Mouse (Mus musculus) heart, embryonic 13.5 days (tissue): ENCODE data around the gene Psma6. TPM values are rescaled to one million over a fixed set of nuclear protein-coding genes. Genes with fewer than 3 reads are reported as not detected.

Experiments
- ATAC-seq: fragments of 200-750 bp; cut with Nextera tagmentation; 2 replicates; pipeline ENCODE4 v1.8.0; 2017; ENCODE audit warnings: moderate TSS enrichment; ENCODE audit not compliant: insufficient number of reproducible peaks, low FRiP score, low TSS enrichment; ENCODE audit errors: extremely low read depth
- H3K27ac ChIP-seq: fragments of 300-500 bp; sonication (generic); replicated peaks from 2 replicates; pipeline ENCODE4 v1.5.1; 2015; ENCODE audit warnings: moderate library complexity, mild to moderate bottlenecking, inconsistent platforms
- H3K27me3 ChIP-seq: fragments of 300-500 bp; sonication (generic); replicated peaks from 2 replicates; pipeline ENCODE4 v1.6.1; 2015; ENCODE audit warnings: mild to moderate bottlenecking, inconsistent platforms
- H3K36me3 ChIP-seq: fragments of 300-500 bp; sonication (generic); 2 replicates; pipeline ENCODE4 v1.6.1; 2015; ENCODE audit warnings: mild to moderate bottlenecking, inconsistent platforms
- H3K4me1 ChIP-seq: fragments of 300-500 bp; sonication (generic); 2 replicates; pipeline ENCODE4 v1.6.1; 2015; ENCODE audit warnings: inconsistent platforms
- H3K4me2 ChIP-seq: fragments of 300-500 bp; sonication (generic); 2 replicates; pipeline ENCODE4 v1.6.1; 2015; ENCODE audit warnings: inconsistent platforms, mild to moderate bottlenecking, moderate library complexity
- H3K4me3 ChIP-seq: fragments of 300-500 bp; sonication (generic); 2 replicates; pipeline ENCODE4 v1.5.1; 2015; ENCODE audit warnings: moderate library complexity, mild to moderate bottlenecking, inconsistent platforms
- H3K9ac ChIP-seq: fragments of 300-500 bp; sonication (generic); 2 replicates; pipeline ENCODE4 v1.6.1; 2015; ENCODE audit warnings: inconsistent platforms, mild to moderate bottlenecking, moderate library complexity
- H3K9me3 ChIP-seq: fragments of 300-500 bp; sonication (generic); 2 replicates; pipeline ENCODE4 v1.6.1; 2016; ENCODE audit warnings: inconsistent platforms
- WGBS: fragments of 180-500 bp; shearing (Covaris S2); methylation state at CpG from one replicate; pipeline ENCODE4 v1.1.7; 2015; ENCODE audit warnings: mixed read lengths; 5-methylcytosine and 5-hydroxymethylcytosine counted together
- polyA plus RNA-seq: library from polyadenylated mRNA; unstranded; fragments of >200 nt; fragmentation: Nextera tagmentation; extraction: Ambion mirVana; gene quantifications from 2 replicates; pipeline ENCODE4 v1.2.1, GENCODE M21; 2015

Gene Psma6
- polyA plus RNA-seq, 1 experiment from 2014 or later = 321 TPM

DNA sequence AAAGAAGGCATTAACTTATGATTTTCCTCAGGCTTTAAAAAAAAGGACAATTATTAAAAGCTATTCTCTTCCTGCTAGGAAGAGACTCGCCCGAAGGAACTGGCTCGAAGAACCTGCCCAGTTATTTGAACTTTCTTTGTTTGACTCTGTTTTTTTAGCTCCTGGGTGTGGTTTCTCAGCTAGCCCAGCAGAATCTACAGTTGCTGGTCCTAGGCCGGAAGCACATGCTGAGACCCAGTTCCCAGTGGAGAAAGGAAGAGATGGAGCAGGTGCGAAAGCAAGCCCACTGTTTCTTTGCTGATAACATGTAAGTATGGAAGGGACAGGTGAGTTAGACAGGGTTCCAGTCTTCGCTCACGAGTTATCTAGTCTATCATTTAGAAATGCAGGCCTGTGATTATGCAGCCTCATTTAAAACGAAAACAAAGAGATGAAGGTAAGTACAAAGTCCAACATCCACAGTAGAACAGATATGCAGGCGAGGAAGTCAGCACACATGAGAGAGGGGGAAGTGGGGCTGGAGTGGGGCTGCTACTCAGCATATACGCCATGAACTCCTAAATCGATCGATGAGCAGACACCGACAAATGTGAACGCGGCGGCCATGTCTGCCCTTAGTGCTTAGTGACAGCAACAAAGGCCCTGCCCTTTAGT is 6.9 kb upstream of the Psma6 start:
- Histone ChIP-seq H3K27ac (no peak overlapping the region), H3K4me3 (no peak overlapping the region), H3K27me3 (no peaks in the 10 kb centered on the region), H3K36me3 (peaks cover 10% of the 10 kb centered on the region), H3K9ac (no peak overlapping the region), H3K4me2 (no peak overlapping the region), H3K4me1 (no peaks in the 10 kb centered on the region), H3K9me3 (no peaks in the 10 kb centered on the region)
- 86% methylated on average over 16 of the region's 16 CpGs for WGBS
- no peak for ATAC-seq

DNA sequence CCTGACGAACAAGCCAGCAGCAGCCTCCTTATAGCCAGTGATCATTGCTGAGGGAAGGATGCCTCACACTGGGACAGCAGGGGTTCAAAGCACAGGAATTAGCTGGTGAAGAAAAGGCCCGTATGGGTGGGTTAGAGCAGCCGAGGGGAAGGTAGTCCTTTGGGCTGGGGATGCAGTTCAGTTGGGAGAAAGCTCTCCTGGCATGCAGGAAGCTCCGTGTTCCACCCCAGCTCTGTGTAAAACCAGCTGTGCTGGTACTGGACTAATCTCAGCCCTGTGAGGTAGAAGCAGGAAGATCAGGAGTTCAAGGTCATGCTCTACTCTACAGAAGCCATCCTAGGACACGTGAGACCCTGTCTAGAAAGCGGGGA is 6.4 kb upstream of the Psma6 start:
- Histone ChIP-seq H3K9me3 (no peaks in the 10 kb centered on the region), H3K27ac (no peak overlapping the region), H3K36me3 (peaks cover 12% of the 10 kb centered on the region), H3K27me3 (no peaks in the 10 kb centered on the region), H3K9ac (no peak overlapping the region), H3K4me3 (no peak overlapping the region), H3K4me2 (no peak overlapping the region), H3K4me1 (no peaks in the 10 kb centered on the region)
- WGBS = 73% methylated on average over 6 of the region's 6 CpGs
- ATAC-seq = no peak

DNA sequence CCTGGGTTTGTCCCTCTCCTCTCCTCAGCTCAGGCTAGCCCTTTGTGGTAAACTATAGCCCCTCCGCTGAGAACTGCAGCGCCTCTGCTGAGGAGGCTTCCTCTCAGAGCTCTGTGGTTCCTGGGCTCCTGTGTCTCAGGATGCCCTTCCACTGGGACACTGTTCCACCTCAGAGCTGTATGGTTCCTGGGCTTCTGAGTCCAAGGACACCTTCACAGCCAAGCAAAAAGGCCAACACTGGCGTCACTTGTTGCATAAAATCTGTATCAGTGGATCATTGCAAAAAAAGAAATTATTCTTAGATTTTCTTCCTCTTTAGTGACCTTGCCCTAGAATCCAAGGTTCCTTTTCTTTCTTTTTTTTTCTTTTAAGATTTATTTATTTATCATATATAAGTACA is 804 bp downstream of the Psma6 start:
- 82% methylated on average over 3 of the region's 3 CpGs for WGBS
- no peak overlapping the region for H3K27ac ChIP-seq
- no peak overlapping the region for H3K4me3 ChIP-seq
- no peaks in the 10 kb centered on the region for H3K9me3 ChIP-seq
- H3K4me2 ChIP-seq = no peak overlapping the region
- H3K27me3 ChIP-seq = no peaks in the 10 kb centered on the region
- no peak overlapping the region for H3K9ac ChIP-seq
- no peak for ATAC-seq
- peaks cover 18% of the 10 kb centered on the region for H3K4me1 ChIP-seq
- peaks cover 4% of the 10 kb centered on the region; the same call in 1 of the 2 replicates for H3K36me3 ChIP-seq

DNA sequence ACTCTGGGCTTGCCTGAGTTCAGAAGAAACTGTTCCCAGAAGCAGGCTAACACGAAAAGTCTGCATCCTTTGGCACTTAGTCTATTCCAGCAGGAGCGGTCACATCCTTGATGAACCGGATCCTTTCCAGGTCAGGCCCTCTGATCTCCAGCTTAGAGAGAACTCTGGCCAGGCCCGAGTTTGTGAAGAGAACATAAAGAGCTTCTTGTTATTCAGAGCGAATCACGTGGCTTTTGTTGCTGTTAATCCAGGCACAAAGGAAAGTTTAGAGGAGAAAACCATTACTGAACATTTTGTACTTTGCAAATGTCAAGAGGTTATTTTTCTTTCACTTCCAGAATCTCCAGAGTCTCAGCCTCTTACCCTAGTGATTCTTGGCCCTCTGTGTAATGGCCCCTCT is 1.9 kb downstream of the Psma6 start:
- H3K9me3 ChIP-seq = no peaks in the 10 kb centered on the region
- 62% methylated on average over 6 of the region's 6 CpGs for WGBS
- no peak overlapping the region for H3K4me2 ChIP-seq
- H3K4me3 ChIP-seq = no peak overlapping the region
- H3K27me3 ChIP-seq = no peaks in the 10 kb centered on the region
- H3K4me1 ChIP-seq = peaks cover 21% of the 10 kb centered on the region
- H3K36me3 ChIP-seq = peaks cover 4% of the 10 kb centered on the region; the same call in 1 of the 2 replicates
- ATAC-seq = no peak
- no peak overlapping the region for H3K27ac ChIP-seq
- no peak overlapping the region for H3K9ac ChIP-seq

DNA sequence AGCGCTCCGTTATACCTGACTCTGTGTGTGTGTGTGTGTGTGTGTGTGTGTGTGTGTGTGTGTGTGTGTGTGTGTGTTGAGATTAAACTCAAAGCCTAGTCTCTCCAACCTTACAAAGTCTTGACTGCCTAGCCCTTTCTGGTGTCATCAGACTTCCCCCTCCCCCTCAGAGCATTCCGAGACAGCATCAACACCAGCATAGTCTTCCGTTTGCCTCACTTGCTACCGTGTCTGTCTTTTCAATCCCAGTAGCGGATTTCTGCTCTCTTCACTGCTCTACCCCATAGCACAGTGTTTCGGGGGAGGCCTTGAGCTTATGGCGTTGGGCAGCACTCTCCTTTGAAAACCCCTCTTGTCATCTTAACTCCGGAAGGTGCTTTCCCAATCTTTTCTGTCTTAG is 2.4 kb downstream of the Psma6 start:
- WGBS = 67% methylated on average over 9 of the region's 9 CpGs
- no peak overlapping the region for H3K4me2 ChIP-seq
- H3K27me3 ChIP-seq = no peaks in the 10 kb centered on the region
- no peak overlapping the region for H3K4me3 ChIP-seq
- no peak overlapping the region for H3K27ac ChIP-seq
- H3K36me3 ChIP-seq = peaks cover 4% of the 10 kb centered on the region; the same call in 1 of the 2 replicates
- H3K9ac ChIP-seq = no peak overlapping the region
- peaks cover 21% of the 10 kb centered on the region for H3K4me1 ChIP-seq
- no peak for ATAC-seq
- H3K9me3 ChIP-seq = no peaks in the 10 kb centered on the region

DNA sequence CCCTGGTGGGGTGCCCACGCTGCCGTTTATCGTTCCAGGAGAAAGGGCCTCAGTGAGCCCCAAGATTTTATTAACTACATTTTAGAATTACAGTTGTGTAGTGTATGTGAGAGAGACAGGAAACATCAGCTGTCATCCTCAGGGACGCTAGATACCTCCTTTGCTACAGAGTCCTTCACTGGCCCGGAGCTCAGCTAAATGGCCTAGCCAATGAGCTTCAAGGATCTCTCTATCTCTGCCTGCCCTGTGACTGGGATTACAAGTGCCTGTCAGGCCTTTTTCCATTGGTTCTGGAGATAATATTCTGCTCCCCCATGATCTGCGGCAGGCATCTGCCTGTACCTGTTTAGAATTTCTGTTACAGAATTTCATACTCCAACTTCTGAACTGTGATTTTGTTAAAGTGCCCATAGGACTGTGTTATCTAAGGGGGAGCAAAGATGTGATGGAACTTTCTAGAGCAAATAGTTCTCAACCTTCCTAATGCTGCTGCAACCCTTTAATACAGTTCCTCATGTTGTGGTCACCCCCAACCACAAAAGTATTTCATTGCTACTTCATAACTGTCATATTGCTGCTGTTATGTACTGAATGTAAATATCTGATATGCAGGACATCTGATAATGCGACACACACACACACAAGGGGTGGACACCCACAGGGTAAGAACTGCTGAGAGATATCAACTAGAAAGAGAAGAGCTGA is 3.2 kb downstream of the Psma6 start:
- no peak overlapping the region for H3K27ac ChIP-seq
- no peak for ATAC-seq
- WGBS = 45% methylated on average over 7 of the region's 7 CpGs

DNA sequence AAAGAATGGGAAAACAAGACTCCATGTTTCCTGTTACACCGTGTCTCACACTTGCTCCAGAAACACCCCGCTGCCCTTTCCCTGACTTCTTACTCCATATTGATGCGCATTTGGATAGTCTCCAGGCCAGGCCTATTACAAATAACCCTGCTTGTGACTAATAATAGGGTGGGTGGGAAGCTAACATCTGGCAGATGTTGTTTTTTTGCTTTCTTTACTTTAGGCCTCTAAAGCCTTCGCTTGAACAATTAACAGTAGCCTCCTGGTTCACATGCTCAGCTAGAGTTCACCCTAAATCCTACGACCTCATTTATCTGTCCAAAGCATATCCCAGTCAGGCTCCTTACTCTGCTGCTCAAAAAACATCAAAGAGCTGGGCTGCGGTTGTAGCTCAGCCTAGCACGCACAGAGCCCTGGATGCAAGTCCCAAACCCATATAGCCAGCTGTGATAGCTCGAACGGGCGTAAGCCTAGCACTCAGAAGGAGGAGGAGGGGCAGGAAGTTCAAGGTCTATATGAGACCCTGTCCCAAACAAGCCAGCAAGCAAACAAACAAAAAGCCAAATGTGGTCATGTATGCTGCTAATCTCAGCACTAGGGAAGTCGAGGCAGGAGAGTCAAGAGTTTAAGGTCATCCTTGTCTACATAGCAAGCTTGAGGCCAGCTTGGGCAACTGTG is 3.9 kb downstream of the Psma6 start:
- 68% methylated on average over 11 of the region's 11 CpGs for WGBS
- no peaks in the 10 kb centered on the region for H3K27me3 ChIP-seq
- no peak overlapping the region for H3K4me3 ChIP-seq
- no peaks in the 10 kb centered on the region for H3K9me3 ChIP-seq
- H3K4me1 ChIP-seq = peaks cover 21% of the 10 kb centered on the region
- ATAC-seq = no peak
- H3K4me2 ChIP-seq = no peak overlapping the region
- no peak overlapping the region for H3K9ac ChIP-seq
- H3K27ac ChIP-seq = no peak overlapping the region
- no peaks in the 10 kb centered on the region for H3K36me3 ChIP-seq

More for the DNA sequence above, 3.2 kb downstream of the Psma6 start:
- Histone ChIP-seq H3K9me3 (no peaks in the 10 kb centered on the region), H3K27me3 (no peaks in the 10 kb centered on the region), H3K4me3 (no peak overlapping the region), H3K9ac (no peak overlapping the region), H3K4me1 (peaks cover 21% of the 10 kb centered on the region), H3K4me2 (no peak overlapping the region), H3K36me3 (no peaks in the 10 kb centered on the region)

DNA sequence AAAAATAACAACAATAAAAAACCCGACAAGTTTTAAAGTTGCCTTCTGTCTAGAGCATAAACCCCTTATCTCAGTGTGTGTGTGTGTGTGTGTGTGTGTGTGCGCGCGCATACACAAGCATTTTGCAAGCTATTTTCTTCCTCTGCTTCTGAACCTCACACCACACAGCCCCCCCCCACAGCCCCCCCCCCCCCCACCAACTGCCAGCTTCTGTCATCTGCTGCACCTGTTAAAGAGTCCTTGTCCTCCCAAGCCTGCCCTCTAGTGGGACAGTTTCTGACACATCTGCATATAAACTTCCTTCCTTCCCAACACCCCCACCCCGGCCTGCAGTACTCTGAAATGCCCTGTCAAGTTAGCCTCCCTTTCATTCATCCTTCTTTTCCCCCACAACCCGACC is 4.5 kb downstream of the Psma6 start:
- ATAC-seq = no peak
- 54% methylated on average over 6 of the region's 6 CpGs for WGBS
- H3K9ac ChIP-seq = no peak overlapping the region
- no peaks in the 10 kb centered on the region for H3K27me3 ChIP-seq
- no peak overlapping the region for H3K27ac ChIP-seq
- no peak overlapping the region for H3K4me2 ChIP-seq
- no peaks in the 10 kb centered on the region for H3K36me3 ChIP-seq
- peaks cover 21% of the 10 kb centered on the region for H3K4me1 ChIP-seq
- no peak overlapping the region for H3K4me3 ChIP-seq
- no peaks in the 10 kb centered on the region for H3K9me3 ChIP-seq

DNA sequence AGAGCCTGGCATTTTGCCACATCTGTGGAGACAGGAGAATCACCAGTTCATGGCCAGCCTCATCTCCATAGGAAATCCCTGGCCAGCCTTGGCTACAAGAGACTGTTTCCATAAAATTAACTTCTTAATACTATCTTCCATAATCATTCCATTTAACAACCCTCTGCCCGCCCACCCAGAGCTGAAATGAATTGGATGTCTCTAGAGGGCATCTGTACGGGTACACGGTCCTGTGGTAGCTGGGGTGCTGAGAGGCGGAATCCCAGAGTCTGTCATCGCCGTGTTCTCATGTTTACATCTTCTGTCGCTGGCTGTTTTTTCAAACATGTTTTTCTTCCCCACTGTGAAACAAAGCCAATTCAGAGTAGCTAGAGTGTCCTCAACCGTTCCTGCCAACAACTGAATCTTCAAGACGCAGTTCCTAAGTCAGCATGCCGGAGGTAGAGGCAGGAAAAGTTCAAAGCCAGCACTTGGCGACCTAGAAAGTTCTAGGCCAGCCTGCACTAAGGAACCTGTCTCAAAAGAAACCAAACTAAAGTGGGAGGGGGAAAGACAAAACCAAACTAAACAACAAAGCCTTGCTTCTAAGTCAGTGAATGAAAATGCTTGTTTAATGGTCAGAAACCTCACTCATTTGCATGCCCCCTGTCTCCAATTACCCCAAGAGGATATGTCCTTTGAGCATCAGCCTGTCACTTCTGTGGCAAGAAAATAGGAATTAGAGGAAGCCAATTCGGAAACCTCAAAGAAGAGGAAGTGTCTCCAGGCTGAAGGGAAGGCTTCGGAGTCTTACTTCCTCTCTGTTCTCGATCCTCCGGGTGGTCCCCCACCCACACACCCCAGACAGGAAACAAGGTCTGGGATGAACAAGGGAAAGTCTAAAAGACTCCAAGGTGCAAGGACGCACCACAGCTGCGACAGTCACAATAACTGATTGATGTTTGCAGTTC is 5.4 kb downstream of the Psma6 start:
- H3K9ac ChIP-seq = no peak overlapping the region
- H3K27ac ChIP-seq = no peak overlapping the region
- 0 out of 2 replicates have a peak, but pooled peaks have one; percentile 14 for ATAC-seq
- peaks cover 21% of the 10 kb centered on the region for H3K4me1 ChIP-seq
- H3K36me3 ChIP-seq = no peaks in the 10 kb centered on the region
- H3K4me2 ChIP-seq = 0 out of 2 replicates have a peak overlapping the region, but pooled peaks have one; percentile 0
- 60% methylated on average over 17 of the region's 17 CpGs for WGBS
- no peaks in the 10 kb centered on the region for H3K9me3 ChIP-seq
- H3K4me3 ChIP-seq = no peak overlapping the region
- no peaks in the 10 kb centered on the region for H3K27me3 ChIP-seq

DNA sequence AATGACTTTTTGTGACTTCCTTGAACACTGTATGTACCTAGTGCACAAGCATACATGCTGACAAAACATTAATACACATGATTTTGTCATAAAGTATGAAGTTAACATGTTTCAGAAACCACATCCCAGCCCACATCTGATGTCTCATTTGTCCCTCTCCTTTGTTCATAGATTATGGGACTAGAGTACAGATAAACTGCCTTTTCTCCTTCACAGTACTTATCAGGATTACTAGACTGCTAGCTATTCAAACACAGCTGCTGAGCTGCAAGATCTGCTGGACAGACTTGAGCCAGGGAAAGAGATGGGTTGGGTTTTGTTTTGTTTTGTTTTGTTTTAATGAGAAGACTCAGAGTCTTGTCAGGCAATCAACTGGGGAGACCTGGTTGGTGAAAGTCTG is 8.1 kb downstream of the Psma6 start:
- Histone ChIP-seq H3K4me3 (no peak overlapping the region), H3K27ac (no peak overlapping the region), H3K36me3 (no peaks in the 10 kb centered on the region), H3K4me1 (peaks cover 16% of the 10 kb centered on the region), H3K9ac (no peak overlapping the region), H3K9me3 (no peaks in the 10 kb centered on the region), H3K27me3 (no peaks in the 10 kb centered on the region), H3K4me2 (no peak overlapping the region)
- no peak for ATAC-seq
